Mouse (Mus musculus) CH12.LX (cell line): ENCODE data around the gene Zfp950. TPM values are rescaled to one million over a fixed set of nuclear protein-coding genes. Genes with fewer than 3 reads are reported as not detected.

Experiments used
- DNase-seq: peaks from one replicate; pipeline ENCODE4 v3.0.0-alpha.2; 2013; ENCODE audit errors: extremely low read depth
- H3K27ac ChIP-seq: 2 replicates; pipeline ENCODE4 v1.5.1; 2012; ENCODE audit warnings: low read depth, mild to moderate bottlenecking, control low read depth, moderate library complexity; ENCODE audit not compliant: insufficient read depth
- H3K27me3 ChIP-seq: replicated peaks from 2 replicates; pipeline ENCODE3; 2012; ENCODE audit warnings: inconsistent platforms
- H3K36me3 ChIP-seq, 2 experiments: replicated peaks in 1 of 2; 2 replicates each; pipeline versions ENCODE3 to v1.6.1; 2012; ENCODE audit warnings: inconsistent platforms in 1 of 2, low read length in 1 of 2, mild to moderate bottlenecking in 1 of 2, mixed read lengths in 1 of 2, moderate library complexity in 1 of 2; ENCODE audit not compliant: control insufficient read depth in 1 of 2, insufficient read depth in 1 of 2
- H3K4me1 ChIP-seq, 2 experiments: 2 replicates each; pipeline ENCODE4 v1.6.1; 2012; ENCODE audit warnings: inconsistent platforms in 1 of 2, moderate library complexity in 1 of 2; ENCODE audit not compliant: insufficient read depth in 2 of 2, control insufficient read depth in 1 of 2
- H3K4me2 ChIP-seq: 2 replicates; pipeline ENCODE4 v1.6.1; 2012; ENCODE audit warnings: low read depth, mild to moderate bottlenecking, control low read depth; ENCODE audit not compliant: poor library complexity, insufficient read depth, severe bottlenecking
- H3K4me3 ChIP-seq, 3 experiments: fragments of 150-350 bp in 1 of 3; sonication (generic) in 1 of 3; replicated peaks in 1 of 3; 2 replicates each; pipeline versions ENCODE3 to v1.5.1; 2011 to 2012; ENCODE audit warnings: low read depth in 2 of 3, low read length in 2 of 3, mild to moderate bottlenecking in 2 of 3, moderate library complexity in 2 of 3, control low read depth in 1 of 3, improper control_type of control experiment in 1 of 3, inconsistent platforms in 1 of 3, mixed read lengths in 1 of 3; ENCODE audit not compliant: poor library complexity in 1 of 3
- H3K79me2 ChIP-seq: replicated peaks from 2 replicates; pipeline ENCODE4 v1.6.1; 2012; ENCODE audit warnings: mild to moderate bottlenecking, moderate library complexity; ENCODE audit not compliant: control insufficient read depth, poor library complexity, insufficient read depth, severe bottlenecking; ENCODE audit errors: extremely low read depth
- H3K9ac ChIP-seq: 2 replicates; pipeline ENCODE4 v1.6.1; 2012; ENCODE audit warnings: low read depth, mild to moderate bottlenecking, control low read depth, moderate library complexity; ENCODE audit not compliant: insufficient read depth
- H3K9me3 ChIP-seq: replicated peaks from 2 replicates; pipeline ENCODE3; 2012; ENCODE audit warnings: low read length, inconsistent platforms, mixed read lengths
- BHLHE40 ChIP-seq: IDR thresholded peaks from 2 replicates; pipeline ENCODE4 v1.6.1; 2011; ENCODE audit warnings: mild to moderate bottlenecking, low read depth, low read length, improper control_type of control experiment
- CHD1 ChIP-seq: IDR thresholded peaks from 2 replicates; pipeline ENCODE4 v1.6.1; 2012; ENCODE audit warnings: low read depth, low read length, improper control_type of control experiment, inconsistent platforms
- CHD2 ChIP-seq: IDR thresholded peaks from 2 replicates; pipeline ENCODE4 v1.6.1; 2011; ENCODE audit warnings: low read length, improper control_type of control experiment
- CTCF ChIP-seq, 2 experiments: IDR thresholded peaks in 1 of 2; conservative IDR thresholded peaks in 1 of 2; 2 replicates each; pipeline ENCODE4 v1.5.1; 2011 to 2012; ENCODE audit warnings: low read depth in 2 of 2, low read length in 2 of 2, improper control_type of control experiment in 1 of 2, inconsistent platforms in 1 of 2, mild to moderate bottlenecking in 1 of 2, moderate library complexity in 1 of 2
- E2F4 ChIP-seq: IDR thresholded peaks from 2 replicates; pipeline ENCODE4 v1.6.1; 2011; ENCODE audit warnings: low read depth, low read length, improper control_type of control experiment; ENCODE audit not compliant: insufficient replicate concordance
- ELF1 ChIP-seq: IDR thresholded peaks from 2 replicates; pipeline ENCODE4 v1.6.1; 2014; ENCODE audit warnings: low read depth, mild to moderate bottlenecking, inconsistent platforms, low read length, improper control_type of control experiment
- EP300 ChIP-seq: IDR thresholded peaks from 2 replicates; pipeline ENCODE4 v1.6.1; 2011; ENCODE audit warnings: low read length, improper control_type of control experiment
- ETS1 ChIP-seq: conservative IDR thresholded peaks from 2 replicates; pipeline ENCODE4 v1.6.1; 2012; ENCODE audit warnings: low read depth, mild to moderate bottlenecking, inconsistent platforms, low read length, improper control_type of control experiment, moderate library complexity
- GABPA ChIP-seq: IDR thresholded peaks from 2 replicates; pipeline ENCODE4 v1.6.1; 2012; ENCODE audit warnings: low read depth, low read length, improper control_type of control experiment, inconsistent platforms; ENCODE audit not compliant: insufficient replicate concordance
- HCFC1 ChIP-seq: IDR thresholded peaks from 2 replicates; pipeline ENCODE4 v1.6.1; 2012; ENCODE audit warnings: low read depth, mild to moderate bottlenecking, inconsistent platforms, low read length, improper control_type of control experiment
- IRF4 ChIP-seq: IDR thresholded peaks from 2 replicates; pipeline ENCODE4 v1.6.1; 2014; ENCODE audit warnings: low read depth, mild to moderate bottlenecking, inconsistent platforms, low read length, improper control_type of control experiment
- JUN ChIP-seq: IDR thresholded peaks from 2 replicates; pipeline ENCODE4 v1.6.1; 2011; ENCODE audit warnings: low read depth, mild to moderate bottlenecking, low read length, improper control_type of control experiment, moderate library complexity; ENCODE audit not compliant: insufficient read depth
- JUND ChIP-seq: conservative IDR thresholded peaks from 2 replicates; pipeline ENCODE4 v1.6.1; 2011; ENCODE audit warnings: low read depth, low read length, improper control_type of control experiment
- KAT2A ChIP-seq: IDR thresholded peaks from 2 replicates; pipeline ENCODE4 v1.6.1; 2012; ENCODE audit warnings: low read length, improper control_type of control experiment, inconsistent platforms; ENCODE audit not compliant: insufficient replicate concordance
- MAFK ChIP-seq: IDR thresholded peaks from 2 replicates; pipeline ENCODE4 v1.6.1; 2011; ENCODE audit warnings: low read length, improper control_type of control experiment; ENCODE audit not compliant: insufficient replicate concordance
- MAX ChIP-seq: IDR thresholded peaks from 2 replicates; pipeline ENCODE4 v1.6.1; 2011; ENCODE audit warnings: low read length, improper control_type of control experiment
- MAZ ChIP-seq: IDR thresholded peaks from 2 replicates; pipeline ENCODE4 v1.6.1; 2012; ENCODE audit warnings: low read depth, mild to moderate bottlenecking, inconsistent platforms, low read length, improper control_type of control experiment, moderate library complexity
- MEF2A ChIP-seq: IDR thresholded peaks from 2 replicates; pipeline ENCODE4 v1.6.1; 2014; ENCODE audit warnings: low read depth, mild to moderate bottlenecking, inconsistent platforms, low read length, improper control_type of control experiment, borderline replicate concordance
- MXI1 ChIP-seq: IDR thresholded peaks from 2 replicates; pipeline ENCODE4 v1.6.1; 2011; ENCODE audit warnings: mild to moderate bottlenecking, low read depth, low read length, improper control_type of control experiment
- MYC ChIP-seq: IDR thresholded peaks from 2 replicates; pipeline ENCODE4 v1.6.1; 2011; ENCODE audit warnings: low read depth, mild to moderate bottlenecking, improper control_type of control experiment, low read length
- NELFE ChIP-seq: IDR thresholded peaks from 2 replicates; pipeline ENCODE4 v1.6.1; 2011; ENCODE audit warnings: low read depth, low read length, improper control_type of control experiment
- NRF1 ChIP-seq: IDR thresholded peaks from 2 replicates; pipeline ENCODE4 v1.6.1; 2014; ENCODE audit warnings: low read depth, mild to moderate bottlenecking, inconsistent platforms, low read length, improper control_type of control experiment, moderate library complexity
- PAX5 ChIP-seq: IDR thresholded peaks from 2 replicates; pipeline ENCODE4 v1.6.1; 2012; ENCODE audit warnings: low read length, inconsistent platforms, mixed read lengths
- POLR2A ChIP-seq: IDR thresholded peaks from 2 replicates; pipeline ENCODE4 v1.6.1; 2011; ENCODE audit warnings: low read depth, mild to moderate bottlenecking, improper control_type of control experiment, low read length
- POLR2AphosphoS2 ChIP-seq: IDR thresholded peaks from 2 replicates; pipeline ENCODE4 v1.6.1; 2011; ENCODE audit warnings: low read depth, low read length, improper control_type of control experiment
- RAD21 ChIP-seq: IDR thresholded peaks from 2 replicates; pipeline ENCODE4 v1.6.1; 2011; ENCODE audit warnings: low read depth, mild to moderate bottlenecking, low read length, improper control_type of control experiment, moderate library complexity
- RCOR1 ChIP-seq: conservative IDR thresholded peaks from 2 replicates; pipeline ENCODE4 v1.6.1; 2012; ENCODE audit warnings: low read depth, mild to moderate bottlenecking, inconsistent platforms, low read length, improper control_type of control experiment
- SIN3A ChIP-seq: IDR thresholded peaks from 2 replicates; pipeline ENCODE4 v1.6.1; 2012; ENCODE audit warnings: low read length, improper control_type of control experiment, inconsistent platforms
- SMC3 ChIP-seq: IDR thresholded peaks from 2 replicates; pipeline ENCODE4 v1.6.1; 2011; ENCODE audit warnings: low read depth, low read length, improper control_type of control experiment
- TBP ChIP-seq: conservative IDR thresholded peaks from 2 replicates; pipeline ENCODE4 v1.6.1; 2011; ENCODE audit warnings: low read depth, low read length, improper control_type of control experiment
- TCF12 ChIP-seq: IDR thresholded peaks from 2 replicates; pipeline ENCODE4 v1.6.1; 2014; ENCODE audit warnings: low read depth, mild to moderate bottlenecking, inconsistent platforms, low read length, improper control_type of control experiment
- UBTF ChIP-seq: IDR thresholded peaks from 2 replicates; pipeline ENCODE4 v1.6.1; 2012; ENCODE audit warnings: low read depth, mild to moderate bottlenecking, inconsistent platforms, low read length, improper control_type of control experiment, moderate library complexity
- USF1 ChIP-seq: IDR thresholded peaks from 2 replicates; pipeline ENCODE4 v1.6.1; 2014; ENCODE audit warnings: low read depth, mild to moderate bottlenecking, inconsistent platforms, low read length, improper control_type of control experiment
- USF2 ChIP-seq: conservative IDR thresholded peaks from 2 replicates; pipeline ENCODE4 v1.6.1; 2011; ENCODE audit warnings: low read depth, low read length, improper control_type of control experiment
- ZC3H11A ChIP-seq: IDR thresholded peaks from 2 replicates; pipeline ENCODE4 v1.6.1; 2012; ENCODE audit warnings: low read depth, mild to moderate bottlenecking, inconsistent platforms, low read length, improper control_type of control experiment
- ZKSCAN1 ChIP-seq: IDR thresholded peaks from 2 replicates; pipeline ENCODE4 v1.6.1; 2012; ENCODE audit warnings: low read depth, inconsistent platforms, low read length, improper control_type of control experiment, borderline replicate concordance
- ZMIZ1 ChIP-seq: IDR thresholded peaks from 2 replicates; pipeline ENCODE4 v1.6.1; 2012; ENCODE audit warnings: low read depth, mild to moderate bottlenecking, inconsistent platforms, low read length, improper control_type of control experiment
- ZNF384 ChIP-seq: IDR thresholded peaks from 2 replicates; pipeline ENCODE4 v1.6.1; 2012; ENCODE audit warnings: low read depth, low read length, improper control_type of control experiment, inconsistent platforms
- dilution Hi-C: fragments of 300-500 bp; cut with MboI; formaldehyde crosslinking; loops from 2 replicates; pipeline ENCODE4 v1.14.3; 2020; ENCODE audit warnings: low sequenced_read_pairs; ENCODE audit not compliant: extremely low pct_unique_long_range_greater_than_20kb, extremely low pct_ligation_motif_present
- in situ Hi-C: fragments of 300-500 bp; cut with MboI; formaldehyde crosslinking; loops from 3 replicates; pipeline ENCODE4 v1.14.3; 2019; ENCODE audit warnings: low sequenced_read_pairs, low pct_ligation_motif_present, low pct_unique_long_range_greater_than_20kb, mixed read lengths
- polyA plus RNA-seq: library from polyadenylated mRNA; unstranded; fragments of >175 nt; gene quantifications from 2 replicates; pipeline ENCODE4 v1.2.1, GENCODE M21; 2012; ENCODE audit warnings: low read depth; ENCODE audit not compliant: insufficient read length
- total RNA-seq, 2 experiments: library from RNA; depleted of rRNA; stranded (reverse); fragments of 300-350 nt in 1 of 2; fragments of >200 nt in 1 of 2; gene quantifications; 2 replicates each; pipeline ENCODE4 v1.2.3; 2012 to 2014

The Zfp950 gene
- total and polyA plus RNA-seq, 3 experiments, result 6.1 to 11.1 (median 10.8) TPM

- no peak overlapping the region for H3K4me3 ChIP-seq
- peak; percentile 81 for DNase-seq
- TF ChIP-seq ETS1, result peak; percentile 80
- no peak for TF ChIP-seq MXI1
- TF ChIP-seq RAD21, result no peak
- TF ChIP-seq CHD2, result no peak
- peak; percentile 40; the same call in 1 of the 2 replicates for TF ChIP-seq TCF12
- TF ChIP-seq GABPA, result no peak
- TF ChIP-seq MAFK, result no peak
- TF ChIP-seq KAT2A, result 0 out of 2 replicates have a peak, but pooled peaks have one; percentile 42
- TF ChIP-seq SMC3, result no peak
- no peak for TF ChIP-seq USF1
- peak; percentile 94 for TF ChIP-seq IRF4
- TF ChIP-seq PAX5, result no peak
- TF ChIP-seq ZKSCAN1, result no peak
- peak; percentile 91 for TF ChIP-seq MEF2A
- no peak for TF ChIP-seq MAX
- TF ChIP-seq ZMIZ1, result no peak
- no peak for TF ChIP-seq POLR2AphosphoS2
- TF ChIP-seq SIN3A, result 0 out of 2 replicates have a peak, but pooled peaks have one; percentile 35
- TF ChIP-seq ZNF384, result peak; percentile 87
- TF ChIP-seq JUN, result no peak; the same call in 1 of the 2 replicates
- no peak for TF ChIP-seq UBTF
- peak; percentile 89 for TF ChIP-seq EP300
- TF ChIP-seq NRF1, result no peak
- no peak for TF ChIP-seq TBP
- no peak for TF ChIP-seq CHD1
- TF ChIP-seq JUND, result 0 out of 2 replicates have a peak, but pooled peaks have one; percentile 4
- no peak for TF ChIP-seq CTCF (conservative IDR thresholded peaks at IDR 0.05 in 1 of 2, IDR thresholded peaks at IDR 0.05 in 1 of 2; ENCODE audit: low read depth in 2 of 2, low read length in 2 of 2)
- no peak for TF ChIP-seq ELF1
- no peak for TF ChIP-seq HCFC1
- no peak; the same call in 1 of the 2 replicates for TF ChIP-seq NELFE
- TF ChIP-seq ZC3H11A, result no peak
- no peak; the same call in 1 of the 2 replicates for TF ChIP-seq MAZ
- TF ChIP-seq BHLHE40, result peak; percentile 52
- no peak for TF ChIP-seq E2F4
- no peak for TF ChIP-seq POLR2A
- TF ChIP-seq MYC, result no peak
- no peak for TF ChIP-seq USF2
- peak; percentile 74; the same call in 1 of the 2 replicates for TF ChIP-seq RCOR1
- TF ChIP-seq, all 38 proteins: peak for 11
- no peak overlapping the region for H3K9ac ChIP-seq
- H3K27me3 ChIP-seq, result no peaks in the 10 kb centered on the region
- peaks cover 10% of the 10 kb centered on the region for H3K9me3 ChIP-seq
- peak overlapping the region; percentile 77 for H3K4me2 ChIP-seq
- dilution Hi-C loops (no loop called here), in situ Hi-C loops (no loop called here)
- peaks cover 13 to 62% of the 10 kb centered on the region in 2 experiments; a peak in 3 of 4 replicates for H3K4me1 ChIP-seq
- 0 out of 2 replicates have a peak, but pooled peaks cover 2% of the 10 kb centered on the region for H3K79me2 ChIP-seq
- H3K27ac ChIP-seq, result peak overlapping the region; percentile 37; the same call in 1 of the 2 replicates
- peaks cover 2 to 21% of the 10 kb centered on the region in 2 experiments for H3K36me3 ChIP-seq
Measured at GRCm38 (mm10) chr19:61056783-61057410, 83.7 kb downstream of the Zfp950 start.
